Comparison of ENCODE assay signal across 8 mouse cellular contexts in the genomic region with DNA sequence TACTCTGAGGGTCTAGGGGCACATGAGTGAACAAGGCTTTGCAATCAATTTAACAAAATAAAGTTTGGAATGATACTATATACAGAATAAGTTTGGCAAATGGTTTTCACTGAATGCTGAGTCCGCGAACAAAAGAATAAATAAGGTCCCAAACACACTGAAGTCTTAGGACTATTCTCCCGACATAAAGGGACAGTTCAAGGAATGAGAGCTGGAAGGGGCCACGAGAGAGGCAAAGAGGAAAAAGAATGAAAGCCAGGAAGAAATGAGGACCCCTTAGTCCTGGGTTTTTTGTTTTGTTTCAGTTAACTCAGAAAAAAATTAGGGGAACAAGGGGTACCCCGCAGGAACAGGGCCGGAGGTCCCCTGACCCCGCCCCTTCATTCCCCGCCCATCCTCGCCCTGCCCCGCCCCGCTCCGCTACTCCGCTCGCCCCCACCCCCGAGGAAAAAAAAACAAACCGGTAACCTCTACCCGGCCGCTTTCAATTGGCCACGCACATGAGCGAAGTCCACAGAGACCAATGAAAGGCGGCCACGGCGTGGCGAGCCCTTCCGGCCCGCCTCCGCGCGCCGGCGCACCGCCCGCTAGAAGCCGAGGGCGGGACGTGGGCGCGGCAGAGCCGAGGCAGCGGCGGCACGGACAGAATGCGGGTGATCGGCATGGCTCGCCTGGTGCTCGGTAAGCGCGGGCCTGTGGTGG. TPM values are rescaled to one million over a fixed set of nuclear protein-coding genes. Genes with fewer than 3 reads are reported as not detected.
DNase-seq lines count a peak whose midpoint lies in the region; ATAC-seq lines count a peak whose summit lies in the region.

A gene (plus strand): TSS at position 575 of the 702 bp plus-strand sequence.

- H3K4me1 ChIP-seq in hindbrain, embryonic 16.5 days (ENCODE audit: control insufficient read depth, insufficient read depth, low read depth, low read length), result peaks cover 18% of the 10 kb centered on the region

- peak within 1 kb of the TSS; percentile 88 for H3K4me2 ChIP-seq in hindbrain, embryonic 16.5 days (ENCODE audit: low read length)

- peak within 1 kb of the TSS; percentile 95 for H3K4me3 ChIP-seq in hindbrain, embryonic 16.5 days (ENCODE audit: low read length)
- peak within 1 kb of the TSS; percentile 96 for H3K4me3 ChIP-seq in macrophage (ENCODE audit: inconsistent target)

- no peaks in the 10 kb centered on the region for H3K27me3 ChIP-seq in hindbrain, embryonic 16.5 days (replicated peaks; ENCODE audit: control insufficient read depth, insufficient read depth, low read length)

- peaks cover 10% of the 10 kb centered on the region for H3K36me3 ChIP-seq in hindbrain, embryonic 16.5 days (ENCODE audit: control insufficient read depth, insufficient read depth, low read length)
- peaks cover 5% of the 10 kb centered on the region; the same call in 1 of the 2 replicates for H3K36me3 ChIP-seq in macrophage (ENCODE audit: inconsistent target)

- DNase-seq in WW6 (ENCODE audit: low read depth, low spot score), result peak; percentile 87
- DNase-seq in cerebellum, postnatal 4 days (ENCODE audit: low spot score in 2 of 2), result peak; percentile 84 to 97
- peak; percentile 90 for DNase-seq in gastrocnemius, adult 18-20 months (ENCODE audit: low spot score)
- peak; percentile 87 to 94 for DNase-seq in left cerebral cortex, adult 18-20 months (ENCODE audit: low spot score in 2 of 2)
- peak; percentile 95 for DNase-seq in right cerebral cortex, adult 18-20 months
- DNase-seq in urinary bladder, postnatal 10 days (ENCODE audit: low spot score), result peak; percentile 68

- H3K27ac ChIP-seq in hindbrain, embryonic 16.5 days (ENCODE audit: low read depth, low read length), result peak within 1 kb of the TSS; percentile 87
- H3K27ac ChIP-seq in macrophage, result peak within 1 kb of the TSS; percentile 58

- H3K9ac ChIP-seq in hindbrain, embryonic 16.5 days (ENCODE audit: low read depth, low read length), result peak within 1 kb of the TSS; percentile 97

- peak; percentile 99 for ATAC-seq in hindbrain, embryonic 16.5 days

- H3K79me2 ChIP-seq in macrophage (ENCODE audit: inconsistent target), result peaks cover 45% of the 10 kb centered on the region

- under 1% methylated on average over 48 of the region's 48 CpGs for WGBS in hindbrain, embryonic 16.5 days
- 3% methylated on average over 45 of the region's 48 CpGs for WGBS in macrophage (ENCODE audit: missing documents)

- H3K9me3 ChIP-seq in hindbrain, embryonic 16.5 days (ENCODE audit: control insufficient read depth, low read length), result no peaks in the 10 kb centered on the region

RNA-seq across cellular contexts. Expression of the gene that starts here (rescaled TPM):
- total RNA-seq in gastrocnemius, adult 18-20 months (2021), result 10 to 100 TPM; 33.3 to 42.8 TPM
- polyA plus RNA-seq in hindbrain, embryonic 16.5 days (2015; fragmentation: Nextera tagmentation; extraction: Ambion mirVana), result 282 and 309 TPM in 2 replicates
- total RNA-seq in left cerebral cortex, adult 18-20 months (2021), result 100 to 1,000 TPM; 144 to 148 TPM
- 100 to 1,000 TPM in 10 of 26 experiments, 10 to 100 TPM in 16; 43.7 to 144 (median 87.4) TPM for total RNA-seq in macrophage (2018; cell fraction: chromatin; rRNA removed)
- total RNA-seq in macrophage (2018; cell fraction: cytosol; rRNA removed), result 100 to 1,000 TPM; 106 to 240 (median 168) TPM
- 100 to 1,000 TPM in 25 of 26 experiments, 10 to 100 TPM in 1; 89.1 to 383 (median 211) TPM for total RNA-seq in macrophage (2018; cell fraction: nucleus; rRNA removed)
- 176 to 280 TPM (median 259 TPM) in 3 replicates for polyA plus RNA-seq in macrophage (2018)

Comparison
In these comparisons a context has a peak if more than half of its experiments do, and no peak if none do; other contexts are left out.
1. Peak in every context shown above with its lines: DNase-seq, ATAC-seq, H3K4me3 ChIP-seq and H3K27ac ChIP-seq.